Mouse (Mus musculus): ENCODE measurements around the gene Plagl1. TPM values are rescaled to one million over a fixed set of nuclear protein-coding genes. Genes with fewer than 3 reads are reported as not detected.
"Not testable (repeated sequence)": the region's sequence is repeated elsewhere in the genome, so short reads cannot be mapped to it uniquely, and the experiment has no call there.

Plagl1 gene
- total RNA-seq, 1 experiment, result 13.4 TPM

GRCm38 (mm10) chr10:13019026-13019425, 41.3 kb upstream of the Plagl1 start:
- Histone ChIP-seq H3K4me1 (ENCODE audit: control insufficient read depth in 2 of 2, insufficient read depth in 2 of 2, low read length in 2 of 2, poor library complexity in 1 of 2) (peaks cover 0 to 6% of the 10 kb centered on the region in 2 experiments; a peak in 1 of 4 replicates), H3K9ac (ENCODE audit: insufficient read depth, low read depth, low read length, poor library complexity, severe bottlenecking) (no peak overlapping the region), H3K36me3 (ENCODE audit: control insufficient read depth, insufficient read depth, low read length, poor library complexity, severe bottlenecking) (no peaks in the 10 kb centered on the region), H3K9me3 (ENCODE audit: control insufficient read depth, insufficient read depth, low read depth, low read length) (no peaks in the 10 kb centered on the region), H3K27ac (ENCODE audit: insufficient read depth, low read depth, low read length, poor library complexity, severe bottlenecking) (no peak overlapping the region), H3K4me3 (ENCODE audit: insufficient read depth in 1 of 2, low read depth in 1 of 2, low read length in 2 of 2, poor library complexity in 1 of 2, severe bottlenecking in 1 of 2) (no peak overlapping the region)
- in situ Hi-C loops (cut with MboI; ENCODE audit: low sequenced_read_pairs in 2 of 2, unreplicated experiment in 2 of 2), result loop anchor here (5.0 to 25.0 kb wide), 2 partner anchors 403 to 418 kb away; no protein-coding TSS in a partner anchor
- DNase-seq (ENCODE audit: low read depth, low spot score), result no peak
- no peak for TF ChIP-seq ZC3H11A (IDR thresholded peaks at IDR 0.05; ENCODE audit: borderline replicate concordance, low read depth, low read length)
- TF ChIP-seq ZNF384 (IDR thresholded peaks at IDR 0.05; ENCODE audit: low read depth, low read length), result no peak
- TF ChIP-seq HCFC1 (IDR thresholded peaks at IDR 0.05; ENCODE audit: borderline replicate concordance, insufficient read depth, low read length), result no peak
- TF ChIP-seq MAFK (IDR thresholded peaks at IDR 0.05; ENCODE audit: insufficient read depth, low read depth, low read length), result no peak
- TF ChIP-seq CHD2 (IDR thresholded peaks at IDR 0.05; ENCODE audit: low read depth, low read length), result no peak

- H3K4me3 ChIP-seq (ENCODE audit: insufficient read depth in 1 of 2, low read depth in 1 of 2, low read length in 2 of 2, poor library complexity in 1 of 2, severe bottlenecking in 1 of 2), result no peak overlapping the region
- no peaks in the 10 kb centered on the region for H3K36me3 ChIP-seq (ENCODE audit: control insufficient read depth, insufficient read depth, low read length, poor library complexity, severe bottlenecking)
- H3K9ac ChIP-seq (ENCODE audit: insufficient read depth, low read depth, low read length, poor library complexity, severe bottlenecking), result no peak overlapping the region
- no peak overlapping the region for H3K27ac ChIP-seq (ENCODE audit: insufficient read depth, low read depth, low read length, poor library complexity, severe bottlenecking)
- H3K9me3 ChIP-seq (ENCODE audit: control insufficient read depth, insufficient read depth, low read depth, low read length), result no peaks in the 10 kb centered on the region
- no peak for DNase-seq (ENCODE audit: low read depth, low spot score)
- in situ Hi-C loops (cut with MboI; ENCODE audit: low sequenced_read_pairs in 2 of 2, unreplicated experiment in 2 of 2), result loop anchor here in 1 of 2 experiments (25.0 kb wide), 1 partner anchor 415 kb away; no protein-coding TSS in a partner anchor
- TF ChIP-seq CHD2 (IDR thresholded peaks at IDR 0.05; ENCODE audit: low read depth, low read length) (no peak), HCFC1 (IDR thresholded peaks at IDR 0.05; ENCODE audit: borderline replicate concordance, insufficient read depth, low read length) (no peak), ZNF384 (IDR thresholded peaks at IDR 0.05; ENCODE audit: low read depth, low read length) (no peak), ZC3H11A (IDR thresholded peaks at IDR 0.05; ENCODE audit: borderline replicate concordance, low read depth, low read length) (no peak), MAFK (IDR thresholded peaks at IDR 0.05; ENCODE audit: insufficient read depth, low read depth, low read length) (no peak)
- H3K4me1 ChIP-seq (ENCODE audit: control insufficient read depth in 2 of 2, insufficient read depth in 2 of 2, low read length in 2 of 2, poor library complexity in 1 of 2), result peaks cover 0 to 2% of the 10 kb centered on the region in 2 experiments; a peak in 2 of 4 replicates
These were observed 38.2 kb upstream of the Plagl1 start for GRCm38 (mm10) chr10:13022103-13022502.

DNA sequence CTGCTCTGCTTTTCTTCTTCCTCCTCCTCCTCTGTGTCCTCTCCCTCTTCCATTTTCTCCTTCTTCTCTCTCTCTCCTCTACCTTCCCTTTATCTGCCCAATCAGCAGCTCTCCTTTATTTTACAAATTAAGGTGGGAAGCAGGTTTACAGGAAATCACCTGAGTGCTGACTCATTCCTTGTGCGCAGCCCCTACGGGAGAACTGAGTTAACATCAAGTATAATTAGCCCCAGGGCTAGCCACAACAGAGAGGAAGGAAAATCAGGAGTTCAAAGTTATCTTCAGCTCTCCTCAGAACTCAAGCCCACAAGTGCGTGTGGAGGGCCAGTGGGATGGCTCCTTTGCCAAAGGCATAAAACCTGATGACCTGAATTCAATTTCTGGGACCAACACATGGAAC, 36.3 kb upstream of the Plagl1 start:
- not testable (repeated sequence) for H3K4me1 ChIP-seq (ENCODE audit: control insufficient read depth in 2 of 2, insufficient read depth in 2 of 2, low read length in 2 of 2, poor library complexity in 1 of 2); H3K4me3 ChIP-seq (ENCODE audit: insufficient read depth in 1 of 2, low read depth in 1 of 2, low read length in 2 of 2, poor library complexity in 1 of 2, severe bottlenecking in 1 of 2); DNase-seq (ENCODE audit: low read depth, low spot score); H3K36me3 ChIP-seq (ENCODE audit: control insufficient read depth, insufficient read depth, low read length, poor library complexity, severe bottlenecking); H3K9ac ChIP-seq (ENCODE audit: insufficient read depth, low read depth, low read length, poor library complexity, severe bottlenecking); H3K9me3 ChIP-seq (ENCODE audit: control insufficient read depth, insufficient read depth, low read depth, low read length)
- peak overlapping the region; percentile 45; the same call in 1 of the 2 replicates for H3K27ac ChIP-seq (ENCODE audit: insufficient read depth, low read depth, low read length, poor library complexity, severe bottlenecking)
- TF ChIP-seq MAFK (IDR thresholded peaks at IDR 0.05; ENCODE audit: insufficient read depth, low read depth, low read length), result peak; percentile 51; the same call in 1 of the 2 replicates
- in situ Hi-C loops (cut with MboI; ENCODE audit: low sequenced_read_pairs in 2 of 2, unreplicated experiment in 2 of 2), result loop anchor here in 1 of 2 experiments (25.0 kb wide), 1 partner anchor 413 kb away; no protein-coding TSS in a partner anchor

GRCm38 (mm10) chr10:13027702-13028101, 32.6 kb upstream of the Plagl1 start:
- no peak for DNase-seq (ENCODE audit: low read depth, low spot score)
- H3K9ac ChIP-seq (ENCODE audit: insufficient read depth, low read depth, low read length, poor library complexity, severe bottlenecking), result no peak overlapping the region
- no peaks in the 10 kb centered on the region for H3K36me3 ChIP-seq (ENCODE audit: control insufficient read depth, insufficient read depth, low read length, poor library complexity, severe bottlenecking)
- no peak overlapping the region for H3K4me3 ChIP-seq (ENCODE audit: insufficient read depth in 1 of 2, low read depth in 1 of 2, low read length in 2 of 2, poor library complexity in 1 of 2, severe bottlenecking in 1 of 2)
- no peaks in the 10 kb centered on the region for H3K9me3 ChIP-seq (ENCODE audit: control insufficient read depth, insufficient read depth, low read depth, low read length)
- H3K4me1 ChIP-seq (ENCODE audit: control insufficient read depth in 2 of 2, insufficient read depth in 2 of 2, low read length in 2 of 2, poor library complexity in 1 of 2), result peaks cover 0 to 2% of the 10 kb centered on the region in 2 experiments; a peak in 2 of 4 replicates
- no peak overlapping the region for H3K27ac ChIP-seq (ENCODE audit: insufficient read depth, low read depth, low read length, poor library complexity, severe bottlenecking)
- in situ Hi-C loops (cut with MboI; ENCODE audit: low sequenced_read_pairs in 2 of 2, unreplicated experiment in 2 of 2), result no loop called here
- TF ChIP-seq ZC3H11A (IDR thresholded peaks at IDR 0.05; ENCODE audit: borderline replicate concordance, low read depth, low read length), result no peak
- TF ChIP-seq MAFK (IDR thresholded peaks at IDR 0.05; ENCODE audit: insufficient read depth, low read depth, low read length), result no peak
- TF ChIP-seq HCFC1 (IDR thresholded peaks at IDR 0.05; ENCODE audit: borderline replicate concordance, insufficient read depth, low read length), result no peak
- TF ChIP-seq ZNF384 (IDR thresholded peaks at IDR 0.05; ENCODE audit: low read depth, low read length), result no peak
- TF ChIP-seq CHD2 (IDR thresholded peaks at IDR 0.05; ENCODE audit: low read depth, low read length), result no peak

DNA sequence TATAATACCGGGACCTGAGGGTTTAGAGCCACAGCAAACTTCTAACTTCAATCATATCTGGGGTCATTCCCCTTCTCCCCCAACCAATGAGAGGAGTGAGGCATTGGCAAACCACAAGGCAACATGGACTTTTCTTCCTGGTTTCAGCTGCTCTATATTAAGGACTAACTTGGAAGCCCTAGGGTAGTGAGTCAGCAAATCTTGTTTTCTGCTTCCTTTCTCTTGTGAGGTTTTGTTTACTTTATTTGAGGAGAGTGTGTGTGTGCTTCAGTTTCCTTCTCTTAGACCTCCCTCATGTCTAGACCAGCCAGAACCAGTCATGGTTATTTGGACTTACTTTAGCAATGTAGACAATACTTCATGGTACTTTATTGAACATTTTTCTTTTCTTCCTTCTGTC, 32.1 kb upstream of the Plagl1 start:
- H3K36me3 ChIP-seq (ENCODE audit: control insufficient read depth, insufficient read depth, low read length, poor library complexity, severe bottlenecking), result no peaks in the 10 kb centered on the region
- H3K9me3 ChIP-seq (ENCODE audit: control insufficient read depth, insufficient read depth, low read depth, low read length), result no peaks in the 10 kb centered on the region
- TF ChIP-seq ZNF384 (IDR thresholded peaks at IDR 0.05; ENCODE audit: low read depth, low read length), result no peak
- TF ChIP-seq HCFC1 (IDR thresholded peaks at IDR 0.05; ENCODE audit: borderline replicate concordance, insufficient read depth, low read length), result no peak
- no peak for TF ChIP-seq ZC3H11A (IDR thresholded peaks at IDR 0.05; ENCODE audit: borderline replicate concordance, low read depth, low read length)
- no peak overlapping the region for H3K4me3 ChIP-seq (ENCODE audit: insufficient read depth in 1 of 2, low read depth in 1 of 2, low read length in 2 of 2, poor library complexity in 1 of 2, severe bottlenecking in 1 of 2)
- H3K4me1 ChIP-seq (ENCODE audit: control insufficient read depth in 2 of 2, insufficient read depth in 2 of 2, low read length in 2 of 2, poor library complexity in 1 of 2), result peaks cover 0 to 2% of the 10 kb centered on the region in 2 experiments; a peak in 2 of 4 replicates
- in situ Hi-C loops (cut with MboI; ENCODE audit: low sequenced_read_pairs in 2 of 2, unreplicated experiment in 2 of 2), result no loop called here
- H3K9ac ChIP-seq (ENCODE audit: insufficient read depth, low read depth, low read length, poor library complexity, severe bottlenecking), result no peak overlapping the region
- DNase-seq (ENCODE audit: low read depth, low spot score), result no peak
- H3K27ac ChIP-seq (ENCODE audit: insufficient read depth, low read depth, low read length, poor library complexity, severe bottlenecking), result no peak overlapping the region

Measured in ES-E14 (cell line).